Mouse (Mus musculus) testis, postnatal 10 days (tissue): Measurements from ENCODE around the gene Arpp21.

Experiments used
- DNase-seq: peaks from one replicate; pipeline ENCODE4 v3.0.0; 2021; ENCODE audit warnings: low spot score

Gene Arpp21

DNA sequence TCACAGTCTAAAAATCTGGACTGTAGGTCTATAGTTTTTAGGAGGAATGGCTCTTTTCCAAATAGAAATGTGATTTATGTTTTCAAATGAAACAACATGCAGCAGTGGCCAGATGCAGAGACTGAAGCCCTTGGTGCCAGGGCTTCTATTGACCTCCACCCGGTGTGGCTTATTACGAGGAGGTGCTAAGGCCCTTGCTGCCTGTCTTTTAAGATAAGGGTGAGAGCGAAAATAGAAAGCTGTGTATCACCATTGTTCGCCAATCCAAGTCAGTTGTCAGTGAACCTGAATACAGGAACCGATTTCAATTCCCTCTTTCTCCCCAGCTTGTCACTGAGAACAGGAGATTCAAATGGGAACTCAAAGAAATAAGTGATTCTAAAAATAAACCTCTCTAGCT lies 57.3 kb downstream of the Arpp21 start:
- DNase-seq: no peak

DNA sequence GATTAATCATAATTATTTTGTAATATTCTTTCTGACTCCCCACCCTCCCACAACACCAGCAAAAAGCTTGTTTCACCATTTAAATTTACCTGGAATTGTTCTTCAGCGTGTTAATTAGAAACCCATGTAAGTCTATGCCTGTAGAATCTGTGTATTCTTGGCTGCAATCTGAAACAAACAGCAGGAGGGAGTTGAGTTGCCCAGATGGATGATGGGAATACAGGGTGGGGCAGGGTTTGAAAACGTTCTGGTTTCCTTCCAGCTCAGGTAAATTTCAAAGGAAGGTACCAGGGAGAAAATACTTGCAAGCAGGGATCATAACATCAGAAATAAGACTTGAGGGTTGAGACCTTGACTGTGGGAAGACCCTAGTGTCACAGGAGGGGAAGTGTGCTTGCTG lies 58.2 kb downstream of the Arpp21 start:
- DNase-seq: no peak

DNA sequence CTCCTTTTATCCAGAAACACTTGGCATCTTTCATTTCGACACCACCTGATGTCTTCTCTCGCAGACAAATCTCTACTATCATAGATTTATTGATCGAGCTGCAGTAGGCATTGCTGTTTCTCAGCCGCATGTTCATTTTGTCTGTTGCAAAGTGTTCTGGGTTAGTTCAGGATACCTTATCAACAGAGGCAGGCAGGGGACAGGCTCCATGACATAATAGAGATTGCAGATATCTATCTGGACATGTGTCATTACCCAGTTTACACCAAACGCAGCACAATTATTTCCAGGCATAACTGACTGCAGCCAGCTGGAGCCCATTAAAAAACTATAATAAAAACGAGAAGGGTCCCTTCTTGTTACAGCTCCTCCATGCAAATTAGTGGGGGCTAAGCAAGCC lies 59.4 kb downstream of the Arpp21 start:
- DNase-seq: no peak

DNA sequence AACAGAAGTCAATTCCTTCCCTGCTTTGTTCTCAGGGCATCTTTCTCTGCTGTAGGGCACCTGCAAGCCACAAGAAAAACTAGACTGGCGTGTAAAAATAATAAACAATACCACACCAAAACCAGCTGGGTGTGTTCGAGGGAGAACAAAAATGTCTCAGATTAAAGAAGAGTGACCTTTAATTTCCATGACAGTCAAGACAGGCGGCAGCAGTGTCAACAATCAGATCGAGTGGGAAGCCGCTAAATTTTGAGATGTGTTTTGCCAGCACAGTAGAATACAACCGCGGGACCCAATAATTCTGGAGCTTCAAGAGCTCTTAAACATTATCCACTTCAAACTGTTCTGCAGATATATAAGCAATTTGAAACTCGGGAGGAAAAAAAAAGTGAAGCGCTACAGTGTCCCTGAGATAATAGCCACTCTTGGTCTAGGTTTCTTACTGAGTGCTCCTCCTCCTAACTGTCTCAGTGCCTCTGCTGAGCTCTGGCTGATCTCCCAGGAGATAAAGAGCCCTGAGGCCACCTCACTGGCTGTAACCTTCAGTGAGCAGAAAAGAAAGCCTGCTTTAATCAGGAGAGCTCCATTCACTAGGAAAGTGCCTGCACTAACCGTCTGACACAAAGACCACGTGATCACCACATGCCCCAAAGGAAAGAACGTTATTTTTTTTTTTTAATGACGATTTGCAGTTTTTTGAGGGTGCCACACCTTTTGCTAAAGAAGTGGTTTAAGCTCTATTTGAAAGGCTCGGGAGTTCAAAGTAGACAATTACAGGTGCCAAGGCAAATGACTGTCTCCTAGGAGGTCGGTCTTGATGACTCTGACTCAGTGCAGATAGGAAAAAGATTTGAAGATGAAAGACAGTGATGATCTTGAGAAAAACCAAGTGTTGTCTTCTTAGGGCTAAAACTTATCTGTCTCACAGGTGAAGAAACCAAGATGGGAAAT lies 61.1 kb downstream of the Arpp21 start:
- no peak for DNase-seq

DNA sequence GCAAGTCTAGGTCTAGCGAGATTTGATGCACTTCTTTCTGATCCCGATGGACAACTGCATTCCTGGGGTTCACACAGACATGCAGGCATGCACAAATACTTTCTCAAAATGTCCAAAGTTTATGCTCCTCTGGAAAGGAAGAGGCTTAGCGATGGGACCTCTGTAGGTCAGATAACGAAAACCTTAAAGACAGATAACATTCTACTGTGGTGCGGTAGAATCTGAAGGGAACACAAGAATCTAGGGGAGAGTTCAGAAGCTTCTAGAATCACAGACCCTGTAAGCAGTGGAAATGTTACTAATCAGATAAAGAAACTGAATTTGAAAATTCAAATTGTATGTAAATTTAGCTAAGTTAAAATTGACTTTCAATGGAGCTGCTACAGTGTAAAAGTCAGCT lies 62.0 kb downstream of the Arpp21 start:
- DNase-seq: no peak

DNA sequence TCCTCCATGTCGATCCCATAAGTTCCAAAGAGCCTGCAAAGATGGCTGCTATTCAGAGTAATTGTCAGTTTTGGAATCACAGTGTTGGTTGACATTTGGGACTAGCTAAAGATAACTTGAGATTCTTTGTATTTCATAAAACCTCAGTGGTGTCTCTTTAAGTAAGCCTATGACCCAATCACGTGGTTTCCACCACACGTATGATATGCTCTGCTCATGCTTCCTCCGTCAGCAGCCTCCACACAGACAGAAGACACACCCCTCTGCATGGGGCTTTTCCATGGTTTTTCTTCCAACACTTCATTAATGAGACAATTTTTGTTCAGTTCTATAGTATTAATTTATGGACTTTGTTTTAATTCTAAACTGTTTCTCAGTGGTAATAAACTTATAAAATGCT lies 71.1 kb downstream of the Arpp21 start:
- no peak for DNase-seq

DNA sequence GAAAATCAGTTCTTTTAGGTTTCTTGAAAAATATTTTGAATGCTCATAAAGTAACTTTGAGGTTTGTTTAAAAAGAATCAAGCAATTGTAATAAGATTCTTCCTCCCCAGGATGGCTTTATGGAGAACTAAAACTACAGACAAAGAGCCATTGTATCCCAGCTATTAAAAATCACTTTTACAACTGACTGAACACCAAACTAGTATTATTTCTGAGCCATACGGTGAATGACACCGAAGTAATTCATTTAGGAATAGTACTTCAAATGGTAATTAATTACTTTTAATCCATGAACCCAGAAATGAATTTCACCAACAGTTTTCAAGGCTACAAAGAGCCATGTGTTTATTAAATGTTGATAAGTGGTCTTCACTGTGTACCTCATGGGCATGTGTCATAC lies 74.8 kb downstream of the Arpp21 start:
- DNase-seq: no peak

DNA sequence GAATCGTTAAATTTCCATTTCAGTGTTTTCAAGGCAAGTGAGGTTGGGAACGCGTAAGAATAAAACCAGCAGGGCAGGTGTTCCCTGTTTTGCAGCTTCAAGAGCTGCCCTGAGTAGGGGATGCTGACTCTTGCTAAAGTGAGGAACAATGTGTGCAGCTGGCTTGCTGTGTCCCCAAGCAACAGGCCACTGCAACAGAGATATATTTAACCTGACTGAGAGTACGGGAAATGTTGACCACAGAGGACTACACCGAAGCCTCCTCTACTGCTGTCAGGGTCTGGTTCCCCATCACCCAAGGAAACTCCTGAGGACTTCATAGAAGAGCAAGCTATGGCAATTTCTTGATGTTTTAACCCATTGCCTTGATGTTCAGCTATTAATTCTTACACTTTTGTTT lies 81.8 kb downstream of the Arpp21 start:
- no peak for DNase-seq

DNA sequence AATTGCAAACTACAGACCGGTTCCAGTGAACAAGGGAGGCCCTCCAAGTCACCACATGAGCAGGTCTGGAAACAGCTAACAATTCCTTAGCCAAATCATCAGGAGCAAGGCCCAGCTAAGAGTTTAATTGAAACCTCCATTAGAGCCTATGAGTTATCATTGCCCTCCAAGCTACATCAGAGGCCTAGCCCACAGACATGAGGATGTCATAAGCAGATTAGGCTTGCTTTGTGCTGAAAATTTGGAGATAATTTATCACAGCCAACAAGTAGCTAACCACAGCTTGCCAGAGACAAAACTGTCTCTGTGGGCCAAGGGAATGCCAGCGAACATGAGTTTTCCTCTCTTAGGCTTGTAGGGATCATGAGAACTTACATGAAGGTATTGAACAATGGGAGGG lies 83.0 kb downstream of the Arpp21 start:
- DNase-seq: no peak

DNA sequence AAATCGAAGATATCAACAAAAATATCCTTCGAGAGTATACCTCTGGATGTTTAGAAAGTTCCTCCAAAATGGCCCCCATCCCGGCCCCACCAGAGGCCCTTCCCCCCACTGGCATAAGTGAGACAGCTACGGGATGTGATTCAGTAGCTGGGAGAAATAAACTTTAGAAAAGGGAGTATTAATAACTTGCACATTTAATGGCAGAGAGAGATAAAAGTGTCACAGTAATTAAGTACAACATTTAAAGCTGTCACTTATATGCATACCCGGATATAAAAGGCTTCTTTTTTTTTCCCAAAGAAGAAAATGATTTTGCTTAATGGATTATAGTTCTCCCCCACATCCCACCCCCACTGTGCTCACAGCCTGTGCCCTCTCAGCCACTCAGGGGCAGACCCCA lies 84.6 kb downstream of the Arpp21 start:
- DNase-seq: no peak

DNA sequence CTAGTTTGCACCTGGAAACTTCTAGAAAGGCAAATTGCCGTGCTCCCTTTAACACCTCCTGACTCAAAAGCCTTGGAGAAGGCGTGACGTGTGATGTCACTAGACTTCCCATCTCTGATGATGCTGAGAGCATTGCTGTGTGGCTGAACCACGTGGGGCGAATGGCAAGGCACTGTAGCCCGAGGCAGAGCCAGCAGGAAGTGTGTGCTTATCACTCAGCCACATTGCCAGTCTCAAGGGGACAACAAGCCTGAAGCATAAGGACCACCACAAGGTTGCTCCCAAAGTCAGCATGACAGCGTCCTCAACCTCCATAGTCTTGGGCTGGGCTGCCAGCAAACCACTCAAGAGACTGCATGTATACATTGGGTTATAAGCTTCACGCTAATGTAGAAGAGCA lies 95.1 kb downstream of the Arpp21 start:
- DNase-seq: no peak

DNA sequence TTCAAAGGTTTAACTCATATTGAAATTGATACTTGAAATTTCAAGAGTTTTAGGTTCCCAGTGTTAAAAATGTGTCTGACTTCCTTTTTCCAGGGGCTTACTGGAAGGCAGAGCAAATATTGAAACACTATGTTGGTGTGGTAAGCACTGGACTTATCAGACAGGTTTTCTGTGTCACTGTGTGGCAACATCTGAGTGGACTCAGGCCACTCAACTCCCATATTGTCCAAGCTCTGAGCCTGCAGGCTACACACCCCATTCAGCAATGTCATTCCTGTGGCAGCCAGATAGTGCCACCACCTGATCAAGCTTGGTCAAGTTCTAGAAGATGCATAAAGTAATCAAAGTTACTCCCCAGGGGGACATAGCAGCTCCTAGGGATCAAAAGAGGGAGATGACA lies 97.9 kb downstream of the Arpp21 start:
- DNase-seq: no peak

DNA sequence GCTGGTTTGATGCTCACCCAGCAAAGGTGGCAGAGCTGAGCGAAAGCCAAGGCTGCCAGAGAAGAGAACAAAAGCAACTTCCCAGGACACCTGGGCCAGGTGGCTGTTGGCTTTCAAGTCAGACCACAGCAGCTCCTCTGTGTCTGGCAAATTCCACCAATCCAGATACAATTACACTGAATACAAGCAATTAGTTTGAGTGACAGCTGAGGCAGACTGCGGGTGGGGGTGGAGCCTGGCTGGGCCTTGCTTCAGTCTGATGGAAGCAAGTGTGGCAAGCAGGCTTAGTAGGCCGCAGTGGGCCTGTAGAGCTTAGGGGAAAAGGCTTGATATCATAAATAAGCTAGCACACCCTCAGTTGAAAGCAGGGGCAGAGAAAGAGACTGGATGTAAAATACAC lies 104.9 kb downstream of the Arpp21 start:
- no peak for DNase-seq

DNA sequence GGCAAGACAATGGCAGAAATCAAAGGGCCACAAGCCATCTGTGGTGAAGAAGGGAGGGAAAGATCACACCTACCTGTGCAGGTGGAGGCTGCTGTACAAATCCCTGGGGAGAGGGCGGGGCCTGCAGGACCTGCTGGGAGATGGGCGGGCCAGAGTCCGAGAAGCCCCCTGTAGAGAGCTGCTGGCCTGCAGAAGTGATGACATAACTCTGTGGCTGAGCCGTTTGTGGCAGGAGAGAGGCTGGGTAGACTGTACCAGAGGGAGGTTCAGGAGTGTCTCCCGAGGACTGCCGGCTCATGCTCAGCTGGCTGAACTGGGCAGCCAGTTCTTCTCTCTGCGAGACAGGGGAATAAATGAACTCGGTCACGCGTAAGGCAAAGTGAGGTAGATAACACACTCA lies 111.1 kb downstream of the Arpp21 start:
- no peak for DNase-seq

DNA sequence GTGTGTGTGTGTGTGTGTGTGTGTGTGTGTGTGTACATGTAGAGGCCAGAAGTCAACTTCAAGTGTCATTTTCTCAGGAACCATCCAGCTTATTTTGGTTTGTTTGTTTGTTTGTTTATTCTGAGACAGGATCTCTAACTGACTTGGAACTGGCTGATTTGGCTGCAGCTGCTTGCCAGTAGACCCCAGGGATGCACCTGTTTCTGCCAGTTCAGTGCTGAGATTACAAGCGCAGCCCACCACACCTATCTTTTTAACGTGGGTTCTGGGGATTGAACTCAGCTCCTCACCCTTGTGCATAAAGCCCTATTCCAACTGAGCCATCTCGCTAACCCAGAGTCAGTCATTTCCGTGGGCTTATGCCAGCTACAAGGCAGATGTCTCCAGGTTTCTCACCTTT lies 111.6 kb downstream of the Arpp21 start:
- DNase-seq: no peak

DNA sequence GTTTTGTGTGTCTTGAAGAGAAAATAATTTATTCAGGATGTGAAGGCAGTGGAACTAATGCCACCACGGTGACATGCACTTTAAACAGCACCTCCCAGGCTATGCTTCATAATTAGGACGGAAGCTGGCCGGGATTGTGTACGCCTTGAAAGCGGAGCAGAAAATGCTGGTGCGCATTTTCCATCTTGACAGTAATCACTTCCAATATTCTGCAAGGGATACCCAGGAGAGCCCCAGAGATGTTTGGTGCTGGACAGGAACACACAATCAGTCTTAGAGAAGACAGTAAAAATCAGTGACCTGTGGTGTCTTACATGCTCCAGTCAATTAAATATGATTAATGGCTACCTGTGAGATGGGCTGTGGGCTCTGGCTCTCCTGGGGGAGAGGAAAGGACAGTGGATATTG lies 112.3 kb downstream of the Arpp21 start:
- no peak for DNase-seq

DNA sequence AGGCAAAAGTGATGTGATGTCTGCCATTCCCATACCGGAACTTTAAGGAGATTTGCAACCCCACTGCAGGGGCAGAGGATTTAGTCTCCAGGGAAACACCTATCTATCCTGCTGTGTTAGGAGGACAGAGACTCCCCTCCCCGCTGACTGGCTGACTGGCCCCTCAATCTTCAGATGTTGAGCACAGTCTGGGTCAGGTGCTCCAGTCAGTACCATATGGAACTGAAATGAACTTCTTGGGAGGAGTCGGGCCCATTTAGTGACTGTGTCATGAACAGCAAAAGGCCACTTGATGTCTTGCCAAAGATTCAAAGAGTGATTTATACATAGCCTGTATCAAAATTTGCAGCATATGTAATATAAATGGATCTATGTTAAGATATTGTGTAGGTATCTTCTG lies 116.2 kb downstream of the Arpp21 start:
- no peak for DNase-seq

DNA sequence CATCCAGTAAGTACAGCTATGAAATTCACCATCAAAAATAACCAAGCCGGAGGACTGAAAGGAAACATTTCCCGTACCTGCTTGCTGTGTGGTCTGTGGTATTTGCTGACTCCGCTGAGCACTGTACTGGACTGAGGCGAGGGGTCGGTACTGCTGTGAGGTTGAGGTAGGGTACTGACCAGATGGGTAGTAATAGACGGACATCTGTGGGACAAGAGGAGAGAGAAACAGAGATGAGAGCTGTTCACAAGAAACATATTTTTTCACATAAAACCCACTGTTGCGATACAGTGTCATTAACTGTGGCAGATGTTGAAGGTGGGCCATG lies 116.7 kb downstream of the Arpp21 start:
- no peak for DNase-seq

DNA sequence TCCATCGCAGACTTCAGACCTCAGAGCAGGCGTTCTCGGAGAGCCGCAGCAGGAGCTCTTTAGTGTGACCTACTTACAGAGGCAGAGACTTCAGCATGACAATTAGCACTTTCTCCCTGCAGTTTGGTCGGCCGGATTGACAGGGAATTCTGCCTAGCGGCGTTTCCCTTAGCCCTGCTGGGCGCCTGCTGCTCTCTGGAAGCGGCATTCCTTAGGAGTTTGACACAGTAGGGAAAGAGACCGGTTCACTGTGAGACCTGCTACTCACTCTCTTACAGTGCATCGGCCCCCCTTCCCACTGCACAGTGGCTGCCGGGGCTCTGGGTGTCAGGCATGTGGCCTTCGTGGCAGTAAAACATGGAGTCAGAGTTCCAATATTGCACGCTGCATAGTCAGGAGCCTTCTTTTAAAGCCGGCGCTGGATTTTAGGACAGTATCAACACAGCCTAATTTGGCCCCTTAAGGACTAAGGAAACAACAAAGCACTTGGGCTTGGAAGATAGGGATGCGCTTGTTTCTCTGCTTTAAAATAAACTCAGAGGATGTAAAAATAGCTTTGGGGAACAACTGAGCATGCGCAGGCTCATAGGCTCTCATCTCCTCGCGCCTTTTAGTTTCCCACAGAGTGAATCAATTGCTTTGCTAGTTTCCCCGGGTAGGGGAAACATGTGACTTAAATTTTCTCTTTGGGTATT lies 117.2 kb downstream of the Arpp21 start:
- DNase-seq: no peak

DNA sequence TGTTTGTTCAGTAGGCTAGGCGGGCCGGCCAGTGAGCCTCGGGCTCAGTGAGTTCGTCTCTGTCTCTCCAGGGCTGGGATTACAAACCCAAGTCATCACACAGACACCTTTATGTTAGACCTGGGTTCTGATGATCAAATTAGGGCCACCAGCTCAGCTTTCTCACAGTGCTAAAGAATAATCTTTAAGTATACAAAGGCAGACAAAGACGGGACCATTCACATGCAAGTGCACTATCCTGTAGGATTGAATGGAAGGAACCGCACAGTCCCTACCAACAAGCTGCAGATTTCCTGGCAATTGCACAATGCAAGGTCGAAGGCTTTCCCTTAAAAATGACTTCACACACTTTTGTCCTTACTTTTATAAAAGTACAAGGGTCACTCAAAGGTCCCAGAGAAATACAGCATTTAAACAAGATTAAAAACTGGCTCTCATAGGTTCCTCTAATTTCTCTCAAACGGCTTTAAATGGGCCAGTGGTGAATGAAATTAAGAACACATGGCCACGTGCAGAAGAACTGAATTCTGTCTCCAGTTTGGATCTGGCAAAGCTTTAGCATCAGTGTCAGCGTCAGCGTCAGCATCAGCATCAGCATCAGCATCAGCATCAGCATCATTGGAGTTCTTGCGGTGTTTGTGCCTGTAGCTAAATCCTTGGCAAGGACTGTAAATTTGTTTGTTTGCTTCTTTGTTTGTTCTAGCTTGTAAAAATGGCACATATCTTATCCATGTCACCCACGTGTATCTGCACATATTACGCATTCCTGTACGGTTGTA lies 117.9 kb downstream of the Arpp21 start:
- no peak for DNase-seq

DNA sequence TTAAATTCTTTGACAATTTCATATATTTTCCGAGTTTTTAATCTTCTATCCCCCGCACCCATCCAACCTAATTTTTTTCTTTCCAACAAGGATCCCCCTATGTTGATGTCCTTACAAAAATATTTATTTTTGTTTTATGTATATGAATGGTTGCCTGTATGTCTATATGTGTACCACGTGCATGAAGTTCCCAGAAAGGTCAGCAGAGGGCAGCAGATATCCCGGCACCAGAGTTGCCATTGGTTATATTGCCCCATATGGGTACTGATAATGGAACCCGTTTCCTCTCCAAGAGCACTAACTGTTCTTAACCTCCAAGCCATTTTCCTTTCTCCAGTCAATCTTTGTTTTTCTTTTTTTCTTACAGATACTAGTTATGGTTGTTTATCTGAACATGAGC lies 124.1 kb downstream of the Arpp21 start:
- DNase-seq: no peak

DNA sequence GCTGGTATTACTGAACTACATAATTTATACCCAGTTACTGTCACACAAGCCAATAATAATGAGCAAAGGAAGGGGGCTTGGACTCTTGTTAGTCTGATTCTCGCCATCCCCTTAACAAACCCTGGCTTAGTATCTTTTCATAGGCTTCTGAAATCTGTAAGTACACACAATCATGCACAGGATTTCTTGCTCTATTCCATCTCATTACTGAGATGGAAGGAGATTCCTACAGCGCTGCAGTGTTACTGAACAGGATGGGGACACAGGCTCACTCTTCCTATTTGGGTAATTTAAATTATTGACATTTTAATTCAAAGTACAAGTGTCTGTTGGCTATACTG lies 132.9 kb downstream of the Arpp21 start:
- no peak for DNase-seq
